Mouse (Mus musculus): ENCODE data around the gene 2510009E07Rik.

GRCm38 (mm10) chr16:21704691-21705090, 10.2 kb upstream of the 2510009E07Rik start:
- TF ChIP-seq POLR2A (IDR thresholded peaks at IDR 0.05; ENCODE audit: insufficient read depth, low read depth, low read length) (no peak), CTCF (IDR thresholded peaks at IDR 0.05; ENCODE audit: insufficient read depth, low read depth, low read length) (no peak)
